ENCODE assay signal across 8 mouse cellular contexts in the genomic region with DNA sequence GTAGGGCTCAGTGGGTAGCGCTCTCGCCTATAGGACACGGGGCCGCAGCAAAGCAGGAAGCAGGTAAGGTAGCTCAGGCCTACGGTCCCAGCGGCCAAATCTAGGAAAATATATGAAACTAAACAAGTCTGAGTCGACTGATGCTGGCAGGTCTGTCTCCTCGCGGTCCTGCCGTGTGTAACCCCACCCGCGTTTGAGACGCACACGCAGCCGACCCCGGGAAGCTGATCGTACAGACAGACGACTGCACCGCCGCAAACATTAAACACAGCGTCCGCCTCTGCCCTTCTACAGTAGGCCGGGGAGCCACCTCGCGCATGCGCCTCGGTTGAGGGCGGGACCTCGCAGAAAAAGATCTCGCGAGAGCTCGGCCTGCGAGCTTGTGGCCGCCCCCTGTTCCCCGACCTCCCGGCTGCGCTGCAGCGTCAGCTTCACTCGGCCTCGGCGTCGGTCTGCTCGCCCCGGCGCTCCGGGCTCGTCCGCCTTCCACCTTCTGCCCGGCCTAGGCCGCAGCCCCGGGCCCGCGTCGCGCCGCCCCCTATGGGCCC. TPM values are rescaled to one million over a fixed set of nuclear protein-coding genes. Genes with fewer than 3 reads are reported as not detected.
A peak's percentile ranks its signal among the peaks of the same experiment; 100 is the strongest.
DNase-seq lines count a peak whose midpoint lies in the region; ATAC-seq and TF ChIP-seq lines count a peak whose summit lies in the region.

Gene Map2k2 (plus strand): TSS at position 351 of the 548 bp plus-strand sequence.

- dilution Hi-C loops in CH12.LX (cut with MboI; ENCODE audit: extremely low pct_ligation_motif_present, extremely low pct_unique_long_range_greater_than_20kb, low sequenced_read_pairs), result no loop called here

- peak; percentile 99 for TF ChIP-seq POLR2A in CH12.LX (IDR thresholded peaks at IDR 0.05; ENCODE audit: low read depth, low read length)
- TF ChIP-seq POLR2A in testis, adult 2 months (IDR thresholded peaks at IDR 0.05; ENCODE audit: control insufficient read depth, low read depth, low read length), result peak; percentile 99

- peak; percentile 93 for ATAC-seq in heart, embryonic 15.5 days (replicated peaks; ENCODE audit: insufficient number of reproducible peaks, insufficient read depth, low FRiP score, low read depth)
- ATAC-seq in liver, embryonic 14.5 days (ENCODE audit: insufficient read depth), result peak; percentile 92
- peak; percentile 96 for ATAC-seq in neural tube, embryonic 13.5 days (ENCODE audit: low read depth)

- peak; percentile 96 for DNase-seq in CH12.LX (ENCODE audit: extremely low read depth)
- peak; percentile 93 for DNase-seq in c-Kit-positive CD71-negative TER-119-negative erythroid progenitor cells, embryonic 14.5 days (ENCODE audit: low read depth)
- DNase-seq in forebrain, embryonic 10.5 days (ENCODE audit: extremely low spot score, low spot score), result peak; percentile 95
- DNase-seq in kidney, postnatal 25 days, result peak; percentile 96 to 98
- peak; percentile 92 to 95 (median 93) for DNase-seq in liver, embryonic 14.5 days (ENCODE audit: low read depth in 3 of 3, low spot score in 3 of 3)

- no peak for TF ChIP-seq RAD21 in CH12.LX (IDR thresholded peaks at IDR 0.05; ENCODE audit: low read depth, low read length)

- peaks cover 26 to 37% of the 10 kb centered on the region in 2 experiments for H3K36me3 ChIP-seq in CH12.LX (replicated peaks in 1 of 2; ENCODE audit: control insufficient read depth in 1 of 2, insufficient read depth in 1 of 2, low read length in 1 of 2)
- peaks cover 35% of the 10 kb centered on the region for H3K36me3 ChIP-seq in forebrain, embryonic 10.5 days (replicated peaks)
- H3K36me3 ChIP-seq in heart, embryonic 15.5 days, result peaks cover 24% of the 10 kb centered on the region
- H3K36me3 ChIP-seq in liver, embryonic 14.5 days (replicated peaks; ENCODE audit: control insufficient read depth, insufficient read depth, low read depth), result peaks cover 25% of the 10 kb centered on the region
- peaks cover 26% of the 10 kb centered on the region for H3K36me3 ChIP-seq in neural tube, embryonic 13.5 days
- H3K36me3 ChIP-seq in testis, adult 2 months (ENCODE audit: control insufficient read depth, insufficient read depth, low read length), result no peaks in the 10 kb centered on the region

- no peaks in the 10 kb centered on the region for H3K27me3 ChIP-seq in CH12.LX (replicated peaks)
- H3K27me3 ChIP-seq in forebrain, embryonic 10.5 days (ENCODE audit: poor library complexity, severe bottlenecking), result no peaks in the 10 kb centered on the region
- no peaks in the 10 kb centered on the region for H3K27me3 ChIP-seq in heart, embryonic 15.5 days
- H3K27me3 ChIP-seq in liver, embryonic 14.5 days (ENCODE audit: control insufficient read depth, insufficient read depth, low read length), result no peaks in the 10 kb centered on the region
- H3K27me3 ChIP-seq in neural tube, embryonic 13.5 days, result no peaks in the 10 kb centered on the region
- H3K27me3 ChIP-seq in testis, adult 2 months (ENCODE audit: control insufficient read depth, insufficient read depth, low read length), result no peaks in the 10 kb centered on the region

- in situ Hi-C loops in CH12.LX (cut with MboI; ENCODE audit: low pct_ligation_motif_present, low pct_unique_long_range_greater_than_20kb, low sequenced_read_pairs), result no loop called here

- no peak for TF ChIP-seq CTCF in CH12.LX (conservative IDR thresholded peaks at IDR 0.05 in 1 of 2, IDR thresholded peaks at IDR 0.05 in 1 of 2; ENCODE audit: low read depth in 2 of 2, low read length in 2 of 2)
- TF ChIP-seq CTCF in liver, embryonic 14.5 days (IDR thresholded peaks at IDR 0.05; ENCODE audit: low read depth), result peak; percentile 4; the same call in 1 of the 2 replicates
- TF ChIP-seq CTCF in testis, adult 2 months (IDR thresholded peaks at IDR 0.05; ENCODE audit: control insufficient read depth, insufficient read depth, insufficient replicate concordance, low read depth, low read length), result peak; percentile 3; the same call in 1 of the 2 replicates

- peaks cover 8 to 27% of the 10 kb centered on the region in 2 experiments for H3K4me1 ChIP-seq in CH12.LX (ENCODE audit: control insufficient read depth in 1 of 2, insufficient read depth in 2 of 2)
- peaks cover 32% of the 10 kb centered on the region for H3K4me1 ChIP-seq in forebrain, embryonic 10.5 days
- peaks cover 25% of the 10 kb centered on the region for H3K4me1 ChIP-seq in heart, embryonic 15.5 days (replicated peaks)
- peaks cover 24 to 33% of the 10 kb centered on the region in 2 experiments for H3K4me1 ChIP-seq in liver, embryonic 14.5 days (replicated peaks; ENCODE audit: control insufficient read depth in 2 of 2, insufficient read depth in 2 of 2, low read length in 1 of 2)
- H3K4me1 ChIP-seq in neural tube, embryonic 13.5 days (replicated peaks), result peaks cover 27% of the 10 kb centered on the region
- H3K4me1 ChIP-seq in testis, adult 2 months (ENCODE audit: control insufficient read depth, insufficient read depth, low read length), result peaks cover 14% of the 10 kb centered on the region

- H3K4me3 ChIP-seq in CH12.LX (replicated peaks in 1 of 3; ENCODE audit: low read depth in 2 of 3, low read length in 2 of 3, poor library complexity in 1 of 3), result peak within 1 kb of the TSS; percentile 64 to 82 (median 79)
- H3K4me3 ChIP-seq in forebrain, embryonic 10.5 days, result peak within 1 kb of the TSS; percentile 89
- peak within 1 kb of the TSS; percentile 87 for H3K4me3 ChIP-seq in heart, embryonic 15.5 days
- H3K4me3 ChIP-seq in liver, embryonic 14.5 days (ENCODE audit: insufficient read depth in 1 of 2, low read depth in 2 of 2, low read length in 2 of 2), result peak within 1 kb of the TSS; percentile 83 to 88
- peak within 1 kb of the TSS; percentile 89 for H3K4me3 ChIP-seq in neural tube, embryonic 13.5 days
- peak within 1 kb of the TSS; percentile 94 for H3K4me3 ChIP-seq in testis, adult 2 months (ENCODE audit: control insufficient read depth, low read depth, low read length)

- peak within 1 kb of the TSS; percentile 85 for H3K27ac ChIP-seq in CH12.LX (ENCODE audit: insufficient read depth, low read depth)
- peak within 1 kb of the TSS; percentile 99 for H3K27ac ChIP-seq in forebrain, embryonic 10.5 days
- peak within 1 kb of the TSS; percentile 99 for H3K27ac ChIP-seq in heart, embryonic 15.5 days
- peak within 1 kb of the TSS; percentile 95 for H3K27ac ChIP-seq in liver, embryonic 14.5 days
- peak within 1 kb of the TSS; percentile 100 for H3K27ac ChIP-seq in neural tube, embryonic 13.5 days (replicated peaks)
- H3K27ac ChIP-seq in testis, adult 2 months (ENCODE audit: control insufficient read depth, insufficient read depth, low read depth, low read length), result peak within 1 kb of the TSS; percentile 93

- peak within 1 kb of the TSS; percentile 90 for H3K9ac ChIP-seq in CH12.LX (ENCODE audit: insufficient read depth, low read depth)
- peak within 1 kb of the TSS; percentile 98 for H3K9ac ChIP-seq in heart, embryonic 15.5 days
- peak within 1 kb of the TSS; percentile 86 for H3K9ac ChIP-seq in liver, embryonic 14.5 days (replicated peaks)
- peak within 1 kb of the TSS; percentile 98 for H3K9ac ChIP-seq in neural tube, embryonic 13.5 days

- TF ChIP-seq EP300 in CH12.LX (IDR thresholded peaks at IDR 0.05; ENCODE audit: low read length), result no peak
- no peak; the same call in 1 of the 2 replicates for TF ChIP-seq EP300 in liver, embryonic 14.5 days (IDR thresholded peaks at IDR 0.05; ENCODE audit: low read depth)

- H3K4me2 ChIP-seq in CH12.LX (ENCODE audit: insufficient read depth, low read depth, poor library complexity, severe bottlenecking), result peak within 1 kb of the TSS; percentile 71
- H3K4me2 ChIP-seq in heart, embryonic 15.5 days, result peak within 1 kb of the TSS; percentile 88
- peak within 1 kb of the TSS; percentile 79 for H3K4me2 ChIP-seq in liver, embryonic 14.5 days (ENCODE audit: low read depth)
- peak within 1 kb of the TSS; percentile 67 for H3K4me2 ChIP-seq in neural tube, embryonic 13.5 days

- under 1% methylated on average over 56 of the region's 56 CpGs for WGBS in forebrain, embryonic 10.5 days
- WGBS in heart, embryonic 15.5 days, result under 1% methylated on average over 56 of the region's 56 CpGs
- under 1% methylated on average over 56 of the region's 56 CpGs for WGBS in liver, embryonic 14.5 days (ENCODE audit: insufficient replicate concordance)
- under 1% methylated on average over 55 of the region's 56 CpGs for WGBS in neural tube, embryonic 13.5 days

- no peaks in the 10 kb centered on the region for H3K9me3 ChIP-seq in CH12.LX (replicated peaks; ENCODE audit: low read length)
- H3K9me3 ChIP-seq in forebrain, embryonic 10.5 days, result no peaks in the 10 kb centered on the region
- no peaks in the 10 kb centered on the region for H3K9me3 ChIP-seq in heart, embryonic 15.5 days (replicated peaks)
- H3K9me3 ChIP-seq in liver, embryonic 14.5 days (ENCODE audit: control insufficient read depth, low read length), result no peaks in the 10 kb centered on the region
- H3K9me3 ChIP-seq in neural tube, embryonic 13.5 days, result no peaks in the 10 kb centered on the region

- peaks cover 19% of the 10 kb centered on the region for H3K79me2 ChIP-seq in CH12.LX (replicated peaks; ENCODE audit: control insufficient read depth, extremely low read depth, insufficient read depth, poor library complexity, severe bottlenecking)

TF ChIP-seq in CH12.LX, 34 proteins besides CTCF, POLR2A, EP300 and RAD21 (continues in another document):
- TF ChIP-seq RCOR1 (conservative IDR thresholded peaks at IDR 0.05; ENCODE audit: low read depth, low read length), result no peak
- TF ChIP-seq ZMIZ1 (IDR thresholded peaks at IDR 0.05; ENCODE audit: low read depth, low read length), result peak; percentile 97
- peak; percentile 50; the same call in 1 of the 2 replicates for TF ChIP-seq MYC (IDR thresholded peaks at IDR 0.05; ENCODE audit: low read depth, low read length)
- peak; percentile 60; the same call in 1 of the 2 replicates for TF ChIP-seq KAT2A (IDR thresholded peaks at IDR 0.05; ENCODE audit: insufficient replicate concordance, low read length)
- TF ChIP-seq NRF1 (IDR thresholded peaks at IDR 0.05; ENCODE audit: low read depth, low read length), result peak; percentile 97
- TF ChIP-seq JUN (IDR thresholded peaks at IDR 0.05; ENCODE audit: insufficient read depth, low read depth, low read length), result no peak
- no peak for TF ChIP-seq GABPA (IDR thresholded peaks at IDR 0.05; ENCODE audit: insufficient replicate concordance, low read depth, low read length)
- no peak for TF ChIP-seq MAFK (IDR thresholded peaks at IDR 0.05; ENCODE audit: insufficient replicate concordance, low read length)
- TF ChIP-seq SIN3A (IDR thresholded peaks at IDR 0.05; ENCODE audit: low read length), result peak; percentile 76

RNA-seq across cellular contexts. Expression of gene Map2k2, which starts in this region (rescaled TPM):
- 127 and 146 TPM in 2 replicates for total RNA-seq in CH12.LX (2012; rRNA removed)
- 67.2 and 79.2 TPM in 2 replicates for total RNA-seq in CH12.LX (2014; rRNA removed)
- 120 and 130 TPM in 2 replicates for polyA plus RNA-seq in CH12.LX (2012; ENCODE audit: insufficient read length, low read depth)
- 186 and 206 TPM in 2 replicates for polyA plus RNA-seq in forebrain, embryonic 10.5 days (2016; fragmentation: Nextera tagmentation; extraction: Ambion mirVana)
- 130 and 153 TPM in 2 replicates for polyA plus RNA-seq in heart, embryonic 15.5 days (2015; fragmentation: Nextera tagmentation; extraction: Ambion mirVana)
- polyA plus RNA-seq in liver, embryonic 14.5 days (2012; rRNA removed), result 56.0 and 60.3 TPM in 2 replicates
- 90.0 and 98.9 TPM in 2 replicates for polyA plus RNA-seq in liver, embryonic 14.5 days (2014; fragmentation: Nextera tagmentation; extraction: Ambion mirVana)
- 217 and 244 TPM in 2 replicates for polyA plus RNA-seq in neural tube, embryonic 13.5 days (2015; fragmentation: Nextera tagmentation; extraction: Ambion mirVana)
- polyA plus RNA-seq in testis, adult 2 months (2012; rRNA removed), result 147 and 192 TPM in 2 replicates

Comparison
In these comparisons a context has a peak if more than half of its experiments do, and no peak if none do; other contexts are left out.
1. Peak in every context shown above with its lines: DNase-seq, ATAC-seq, H3K4me3 ChIP-seq and H3K27ac ChIP-seq.
2. CTCF ChIP-seq: peak in liver, embryonic 14.5 days (single experiment) and testis, adult 2 months (single experiment); none in CH12.LX (0 of 2).